Mouse (Mus musculus) layer of hippocampus, postnatal 36 days (tissue): ENCODE measurements at regions not wholly inside any gene's neighbourhood (a gene's known extent, or its start where the extent isn't known, plus 50 kb on each side); places are given as distances from the start of the nearest gene placed in this dataset.

Source experiments
- DNase-seq, 2 experiments: peaks; one replicate each; pipeline ENCODE4 v3.0.0; 2022

DNA sequence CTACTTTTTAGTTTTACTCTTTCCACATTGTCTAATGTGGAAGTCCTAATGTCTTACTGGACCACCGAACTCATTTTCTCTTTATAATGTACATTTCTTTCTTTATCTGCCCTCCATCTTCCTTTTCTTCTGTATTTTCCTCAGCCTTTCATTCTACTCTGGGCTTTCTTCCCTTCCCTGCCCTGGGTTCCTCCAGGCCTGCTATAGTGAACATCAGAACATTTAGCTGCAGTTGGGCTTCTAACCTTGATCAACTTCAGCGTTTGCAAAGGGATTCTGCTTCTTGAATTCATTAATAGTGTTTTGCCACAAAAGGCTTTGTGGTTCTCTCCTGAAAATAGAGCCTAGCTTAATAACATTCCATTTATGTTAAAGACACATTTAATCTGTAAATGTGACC lies 342.5 kb upstream of the Tmem161b start:
- no peak for DNase-seq

DNA sequence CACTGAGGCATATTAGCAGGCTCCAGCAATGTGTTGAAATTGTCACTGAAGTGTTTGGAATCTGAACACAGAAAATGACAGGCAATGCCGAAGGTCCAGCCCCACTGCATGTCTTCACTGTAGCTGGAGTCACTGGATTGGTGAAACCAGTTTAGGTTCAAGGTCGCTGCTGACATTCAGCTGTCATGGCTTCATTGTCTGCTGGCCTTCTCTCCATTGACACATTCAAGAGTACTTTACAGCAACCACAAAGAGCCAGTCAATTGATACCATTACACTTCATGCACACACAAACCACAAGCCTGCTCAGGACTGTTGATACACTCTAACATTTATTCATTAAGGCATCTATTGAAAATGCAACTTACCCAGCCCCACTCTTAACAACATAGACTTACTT lies 341.8 kb upstream of the Tmem161b start:
- no peak for DNase-seq

DNA sequence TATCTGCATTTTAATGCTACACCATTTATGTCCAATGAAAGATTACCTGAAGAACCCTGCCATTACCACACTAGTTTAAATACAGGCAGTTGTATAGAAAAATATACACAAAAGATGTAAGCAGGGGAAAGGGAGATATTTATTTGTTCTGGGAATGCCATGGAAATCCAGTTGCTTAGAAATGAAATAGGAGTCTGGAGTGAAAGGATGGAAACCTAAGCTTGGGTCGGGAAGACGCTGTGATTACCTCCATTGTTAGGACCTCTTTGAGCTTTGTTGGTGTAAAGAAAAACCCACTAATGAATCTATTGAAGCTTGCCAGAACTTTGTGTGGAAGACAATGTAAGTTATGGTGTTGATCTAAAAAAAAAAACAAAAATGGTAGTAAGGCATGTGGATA lies 341.3 kb upstream of the Tmem161b start:
- no peak for DNase-seq

DNA sequence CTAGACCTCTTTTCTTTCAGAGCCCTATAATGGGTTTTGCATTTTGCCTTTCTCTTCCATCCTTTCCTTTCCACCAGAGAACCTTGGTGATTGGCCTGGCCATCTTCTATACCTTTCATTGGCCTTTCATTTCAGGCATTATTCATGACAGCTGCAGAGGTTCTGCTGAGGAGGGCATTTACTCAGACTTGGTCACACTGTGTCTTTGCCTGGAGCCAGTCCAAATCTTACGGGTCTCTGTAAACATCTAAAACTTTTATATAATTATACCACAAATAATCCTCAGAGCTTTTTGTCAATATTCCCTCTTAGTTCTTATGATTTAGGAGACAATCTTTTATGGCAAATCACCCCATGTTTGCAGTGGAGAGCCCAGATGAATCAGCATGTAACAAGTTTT lies 339.3 kb upstream of the Tmem161b start:
- no peak for DNase-seq

DNA sequence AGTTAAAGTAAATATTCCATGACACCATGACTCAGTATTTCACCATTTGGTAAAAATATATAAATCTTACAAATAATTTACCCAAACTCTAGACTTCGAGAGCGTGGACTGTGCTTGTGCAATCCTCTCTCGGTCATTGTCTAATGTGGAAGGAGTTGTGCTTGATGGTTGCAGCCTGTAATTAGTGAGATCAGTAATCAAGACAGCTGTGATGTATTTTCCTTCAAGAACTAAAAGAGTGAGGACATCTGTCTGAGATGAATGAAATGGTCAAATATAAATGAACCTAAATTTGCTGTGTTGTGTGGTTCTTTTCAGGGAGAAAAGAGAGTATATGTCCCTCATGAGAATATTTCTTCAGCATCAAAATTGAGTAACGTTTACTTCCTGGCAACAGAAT lies 338.3 kb upstream of the Tmem161b start:
- no peak for DNase-seq

DNA sequence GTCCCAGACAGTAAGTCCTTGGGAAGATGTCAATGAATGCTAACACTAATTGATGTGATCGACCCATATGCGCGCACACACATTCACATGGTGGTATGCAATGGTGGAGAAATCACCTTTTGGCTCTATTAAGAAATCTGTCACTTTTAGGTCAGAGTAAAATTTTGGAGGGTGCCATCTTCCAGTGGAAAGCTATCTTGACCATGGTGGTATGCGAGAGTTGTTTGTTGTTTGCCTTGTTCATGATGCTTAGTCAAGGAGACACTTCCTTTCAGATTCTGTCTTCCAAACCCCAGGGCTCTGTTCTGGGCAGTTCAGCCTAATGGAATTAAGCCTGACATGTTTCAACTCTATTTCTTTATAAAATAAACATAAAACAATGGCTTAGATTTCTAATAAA lies 337.9 kb upstream of the Tmem161b start:
- no peak for DNase-seq

DNA sequence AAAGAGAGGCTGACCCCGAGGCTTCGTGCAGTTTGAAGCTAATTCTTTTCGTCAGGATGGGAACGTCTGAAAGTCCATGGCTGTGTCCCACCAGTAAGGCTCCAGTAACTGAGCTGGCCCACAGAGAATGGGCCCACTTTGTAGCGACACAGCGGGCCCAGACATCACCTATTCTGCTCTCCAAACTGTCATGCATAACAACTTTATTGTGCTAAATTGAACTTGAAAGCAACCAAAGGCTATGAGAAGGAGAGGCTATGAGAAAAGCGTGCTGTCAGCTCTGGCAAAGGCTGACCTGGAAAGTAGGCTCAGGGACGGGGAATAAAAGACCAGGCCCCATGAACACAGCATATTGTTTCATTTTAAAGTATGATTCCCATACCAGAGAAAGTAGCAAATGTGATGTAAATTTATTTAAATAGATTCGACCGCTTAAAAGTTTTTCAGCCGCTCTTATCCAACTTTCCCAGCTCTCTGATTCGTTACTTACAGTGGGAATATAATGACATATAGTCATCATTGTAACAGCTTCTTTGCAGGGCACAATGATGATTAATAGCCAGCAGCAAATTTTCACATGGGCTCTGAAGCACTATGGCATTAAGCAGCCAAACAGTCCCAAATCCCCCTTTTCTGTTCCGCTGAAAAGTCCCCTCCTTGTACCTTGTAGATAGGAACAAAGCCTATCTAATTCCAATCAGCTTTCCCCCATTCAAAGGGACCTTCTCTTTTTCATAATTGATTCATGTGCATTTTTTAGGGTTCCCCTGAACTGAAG lies 337.1 kb upstream of the Tmem161b start:
- DNase-seq = no peak

DNA sequence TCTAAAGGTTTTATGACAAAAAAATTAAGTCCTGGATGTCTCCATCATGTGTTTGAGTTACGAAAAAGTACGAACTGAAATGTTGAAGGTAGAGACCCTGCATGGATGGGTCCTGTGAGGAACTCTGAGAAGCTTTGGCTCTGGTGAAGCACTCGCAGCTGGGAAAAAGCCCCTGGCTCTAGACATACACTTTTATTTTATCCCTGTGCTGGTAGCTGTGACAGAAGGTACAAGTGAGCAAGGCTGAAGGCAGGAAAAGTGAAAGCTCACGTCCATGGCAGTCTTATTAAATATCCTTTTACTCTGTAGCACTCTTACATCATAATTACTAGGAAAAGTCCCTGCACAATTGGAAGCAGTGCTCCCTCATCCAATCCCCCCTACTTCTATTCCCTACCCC lies 336.4 kb upstream of the Tmem161b start:
- no peak for DNase-seq

DNA sequence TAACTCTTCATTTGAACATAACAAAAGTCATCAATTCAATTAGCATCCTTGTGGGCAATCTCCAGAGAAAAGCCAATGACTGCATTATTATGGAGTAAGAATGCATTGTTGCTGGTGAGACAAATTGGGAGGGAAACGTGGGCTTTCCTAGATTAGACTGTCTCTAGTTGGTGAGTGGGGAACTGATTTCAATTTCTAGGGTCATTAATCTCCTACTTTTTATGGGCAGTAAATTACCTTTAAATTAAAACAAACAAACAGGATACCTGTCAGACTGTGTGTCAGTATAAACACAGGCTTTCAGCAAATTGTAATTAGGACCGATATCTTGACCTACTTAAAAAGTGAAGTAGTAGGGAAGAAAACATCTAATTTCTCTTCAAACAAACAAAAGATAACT lies 307.4 kb upstream of the Tmem161b start:
- DNase-seq = no peak

DNA sequence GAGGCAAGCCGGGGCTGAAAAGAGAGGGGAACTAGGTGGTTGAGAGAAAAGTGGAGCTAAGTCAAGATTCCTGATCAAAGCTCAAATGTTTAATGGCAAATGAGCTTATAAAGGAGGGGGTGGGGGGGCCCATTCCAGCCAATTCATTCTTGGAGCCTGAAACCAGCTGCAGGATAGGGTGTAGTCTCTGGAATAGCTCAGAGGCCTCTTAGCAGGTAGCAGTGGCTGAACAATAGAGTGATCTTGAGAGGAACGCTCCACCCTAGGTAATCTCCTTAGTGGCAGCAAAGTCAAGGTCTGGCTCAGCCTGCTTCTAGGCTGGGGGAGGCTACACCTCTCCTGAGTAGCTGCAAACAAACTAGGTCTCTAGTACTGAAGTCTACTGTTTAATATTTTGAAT lies 289.3 kb upstream of the Tmem161b start:
- DNase-seq = no peak

DNA sequence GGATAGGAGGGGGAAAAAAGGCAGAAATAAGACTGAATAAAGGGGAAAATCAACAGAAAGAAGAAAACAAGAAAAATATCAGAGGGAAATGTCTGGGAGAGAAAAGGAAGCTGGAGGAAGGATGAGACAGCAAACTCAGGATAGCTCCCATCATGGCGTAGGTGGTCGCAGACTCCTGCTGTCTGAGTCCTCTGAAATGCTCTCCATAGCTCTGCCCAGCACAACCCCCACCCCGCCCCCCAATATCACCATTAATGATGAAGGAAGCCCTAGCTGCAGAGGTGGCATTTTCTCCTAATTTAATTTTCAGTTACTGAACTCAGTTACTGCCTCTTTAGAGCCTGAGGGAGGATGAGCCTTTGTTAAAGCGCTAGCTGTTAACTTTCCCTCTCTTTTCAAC lies 275.6 kb upstream of the Tmem161b start:
- no peak for DNase-seq

DNA sequence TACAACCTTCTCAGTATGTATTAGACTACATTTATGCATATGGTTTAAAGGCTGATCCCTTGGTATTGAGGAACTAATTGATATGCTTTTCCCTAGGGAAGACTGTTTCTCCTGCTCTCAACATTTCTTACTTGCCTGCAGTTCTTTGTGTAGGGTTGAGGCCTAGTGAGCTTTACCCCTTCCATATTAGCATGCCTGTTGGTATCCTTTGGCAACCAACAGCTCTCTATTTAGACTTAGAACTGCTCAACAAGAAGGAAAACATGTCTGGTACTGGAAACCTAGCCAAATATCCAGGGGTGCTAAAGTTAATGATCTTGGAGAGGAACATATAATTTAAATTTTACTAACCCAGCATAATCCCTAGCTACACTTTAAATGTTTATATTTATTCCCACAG lies 270.9 kb upstream of the Tmem161b start:
- no peak for DNase-seq

DNA sequence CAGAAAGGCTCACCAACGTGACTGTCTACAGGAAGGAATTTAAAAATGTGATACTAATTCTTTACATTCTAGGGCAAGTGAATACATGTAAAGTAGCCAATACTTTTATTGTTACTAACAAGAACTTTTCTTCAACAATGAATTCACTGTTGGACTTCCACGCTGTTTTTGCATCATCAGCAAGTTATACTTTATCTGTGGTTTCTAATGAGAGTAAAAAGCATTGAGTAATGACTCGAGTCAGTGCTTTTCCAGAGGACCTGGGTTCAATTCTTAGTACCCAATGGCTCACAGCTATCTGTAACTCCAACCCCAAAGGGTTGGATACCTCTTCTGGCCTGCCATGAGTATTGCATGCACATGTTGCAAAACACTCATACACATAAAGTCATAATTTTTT lies 270.3 kb upstream of the Tmem161b start:
- DNase-seq = no peak

DNA sequence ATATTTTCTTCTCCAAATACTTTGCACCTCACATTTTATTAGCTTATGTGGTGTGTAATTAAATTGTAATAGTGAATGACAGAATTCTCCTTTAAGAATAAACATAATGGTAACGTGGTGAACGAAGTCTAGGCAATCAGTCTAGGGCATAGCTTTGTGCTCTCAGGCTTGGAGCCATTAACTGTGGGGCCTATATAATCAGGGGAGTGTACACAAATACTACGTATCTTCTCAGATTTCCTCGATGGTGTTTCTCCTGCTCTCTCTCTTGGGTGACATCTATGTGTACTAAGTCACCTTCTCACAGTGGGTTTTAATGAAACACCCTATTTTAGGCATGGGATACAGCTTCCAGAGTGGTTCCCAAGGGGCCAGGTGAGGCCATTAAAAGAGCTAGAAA lies 269.7 kb upstream of the Tmem161b start:
- DNase-seq = no peak

DNA sequence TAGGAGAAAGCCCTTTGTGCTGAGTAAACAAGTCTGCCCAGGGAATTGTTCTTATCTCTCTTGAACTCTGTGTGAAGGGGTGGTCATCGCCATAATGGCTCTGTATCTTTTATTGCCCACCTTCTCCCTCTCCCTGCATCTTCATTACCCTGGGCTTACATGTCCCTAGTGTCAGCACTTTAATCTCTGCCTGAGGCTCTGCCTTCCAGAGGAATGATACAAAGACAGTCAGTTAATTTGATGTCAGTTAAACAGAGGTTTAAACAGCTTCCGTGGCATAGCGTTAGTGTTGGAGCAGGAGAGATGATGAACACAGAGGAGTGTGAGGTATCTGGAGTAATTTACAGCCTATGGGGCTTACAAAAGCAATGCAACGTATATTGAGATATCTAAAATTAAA lies 269.2 kb upstream of the Tmem161b start:
- DNase-seq = no peak

DNA sequence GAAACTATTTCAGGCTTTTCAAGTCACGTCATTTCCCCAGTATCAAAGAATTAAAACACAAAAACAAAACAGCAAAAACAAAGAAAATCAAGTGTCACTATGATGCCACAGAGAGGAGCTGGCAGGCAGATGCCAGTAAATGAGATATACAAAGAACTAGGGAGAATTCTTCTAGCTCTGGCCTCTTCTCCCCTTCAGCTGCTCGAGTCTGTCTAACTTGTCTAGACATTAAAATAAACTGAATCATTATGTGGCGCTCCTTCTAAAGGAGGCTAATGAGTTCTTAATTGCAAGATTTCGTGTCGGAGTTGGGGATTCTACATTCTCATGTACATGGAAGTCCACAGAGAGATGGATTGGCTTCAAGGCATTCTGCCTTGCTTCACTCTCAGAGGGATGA lies 266.4 kb upstream of the Tmem161b start:
- DNase-seq = no peak

DNA sequence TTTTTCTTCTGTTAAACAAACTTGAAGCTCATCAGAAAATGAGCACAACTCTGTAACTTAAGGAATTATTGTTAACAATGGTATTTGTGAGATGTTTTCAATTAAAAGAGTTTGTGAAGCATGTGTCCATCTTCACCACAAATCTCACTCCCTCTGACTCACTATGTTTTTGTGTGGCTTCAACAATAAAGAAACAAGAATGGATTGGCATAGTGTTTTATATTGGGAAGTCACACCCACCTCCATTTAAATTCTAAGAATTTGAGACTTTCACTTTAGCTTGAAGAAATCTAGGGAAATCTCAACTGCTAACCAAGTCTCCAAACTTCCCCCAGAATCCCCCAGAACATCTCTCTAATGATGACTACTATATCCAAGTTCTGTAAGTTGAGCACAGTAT lies 243.6 kb upstream of the Tmem161b start:
- DNase-seq = no peak

DNA sequence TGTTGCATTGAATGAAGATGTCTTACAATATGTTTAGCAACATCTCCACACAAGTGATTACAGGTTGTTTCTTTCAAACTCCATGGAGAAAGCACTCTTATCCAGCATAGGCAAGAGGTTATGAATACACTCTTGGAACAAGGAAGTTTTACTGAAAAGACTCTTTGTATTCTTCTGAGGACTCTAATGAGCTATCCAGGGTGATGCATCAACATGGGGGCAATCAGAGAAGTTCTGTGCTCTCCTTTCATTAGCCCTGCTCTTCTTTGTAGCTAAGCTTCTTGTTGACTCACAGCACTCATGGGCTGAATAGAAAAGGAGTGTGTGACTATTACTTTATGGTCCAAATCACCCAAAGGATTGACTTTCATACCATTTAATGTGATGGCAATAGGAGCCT lies 242.6 kb upstream of the Tmem161b start:
- no peak for DNase-seq

DNA sequence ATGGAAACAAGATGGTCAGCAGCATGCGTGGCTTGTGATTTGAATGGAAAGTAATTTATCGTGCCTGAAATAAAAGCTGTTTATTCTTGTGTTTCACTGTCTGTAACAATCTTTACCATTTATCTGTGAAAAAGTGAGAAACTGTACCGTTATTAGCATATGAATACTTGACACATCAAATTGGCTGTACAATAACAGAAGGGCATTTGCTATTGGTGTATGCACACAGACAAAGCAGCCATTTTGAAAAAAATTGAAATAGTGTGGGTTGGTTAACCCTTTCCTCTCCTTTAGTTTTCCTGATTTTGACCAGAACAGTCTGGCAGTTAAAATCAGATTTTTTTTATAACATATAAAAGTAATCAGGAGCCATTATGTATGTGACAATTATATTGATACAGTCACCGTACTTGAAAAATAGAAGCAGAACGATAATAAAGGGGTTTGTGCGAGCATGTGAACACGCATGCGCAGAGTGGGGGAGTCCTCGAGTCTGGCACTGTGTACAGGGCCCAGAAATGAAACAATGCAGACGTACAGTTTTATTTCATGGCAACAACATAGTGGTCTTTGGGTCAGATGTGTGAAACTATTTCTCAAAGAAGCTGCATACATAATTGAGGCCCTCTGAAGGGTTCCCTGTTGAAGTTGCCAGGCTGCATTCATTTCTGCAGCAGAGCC lies 237.3 kb upstream of the Tmem161b start:
- DNase-seq = peak; percentile 28 to 34

DNA sequence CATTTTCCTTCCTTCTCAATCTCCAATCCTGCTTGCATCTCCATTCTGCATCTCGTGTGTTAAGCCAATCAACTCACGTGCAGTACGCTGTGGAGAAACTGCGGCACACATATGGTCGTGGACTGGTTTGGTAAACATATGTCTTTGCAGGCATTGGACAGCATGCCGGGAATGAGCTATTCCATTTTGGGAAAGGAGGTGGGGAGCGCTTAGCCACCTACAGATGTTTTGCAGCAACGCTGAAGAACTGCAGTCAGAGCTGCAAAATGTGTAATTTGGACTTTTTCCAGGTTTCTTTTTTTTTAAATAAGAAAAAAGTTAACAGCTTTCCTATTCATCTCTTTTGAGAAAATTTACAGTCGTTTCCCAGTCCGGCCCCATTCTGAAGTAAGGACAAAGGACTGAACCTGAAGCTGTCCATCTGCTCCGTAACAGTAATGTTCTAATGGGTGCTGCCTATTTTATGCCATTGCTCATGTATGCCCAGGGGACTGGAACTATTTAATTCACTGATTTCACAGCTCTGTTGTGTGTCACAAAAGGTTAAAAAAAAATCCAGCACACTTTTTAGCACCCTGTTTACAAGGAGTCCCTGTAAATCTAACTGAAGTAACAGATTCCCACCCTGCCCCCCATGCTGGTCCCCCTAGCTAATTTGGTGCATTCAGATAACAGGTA lies 234.2 kb upstream of the Tmem161b start:
- peak; percentile 51 to 72 for DNase-seq

DNA sequence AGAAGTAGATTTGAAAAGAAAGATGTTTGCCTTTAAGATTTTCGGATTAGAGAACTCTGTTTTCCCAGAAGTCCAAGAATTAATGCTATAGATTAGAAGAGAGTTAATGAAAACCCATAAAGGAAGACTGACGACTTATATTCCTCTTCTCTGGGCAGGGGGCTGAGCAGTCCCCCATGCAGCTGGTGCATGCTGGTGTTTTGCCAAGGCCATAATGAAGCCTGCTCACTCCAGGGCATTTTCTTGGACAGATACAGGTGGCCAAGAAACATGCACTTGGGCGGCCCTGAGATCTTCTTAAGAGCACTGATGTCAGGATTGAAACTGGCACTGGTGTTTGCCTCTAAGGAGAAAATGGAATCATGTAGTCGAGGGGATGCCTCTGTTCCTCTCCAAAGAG lies 233.6 kb upstream of the Tmem161b start:
- no peak for DNase-seq

DNA sequence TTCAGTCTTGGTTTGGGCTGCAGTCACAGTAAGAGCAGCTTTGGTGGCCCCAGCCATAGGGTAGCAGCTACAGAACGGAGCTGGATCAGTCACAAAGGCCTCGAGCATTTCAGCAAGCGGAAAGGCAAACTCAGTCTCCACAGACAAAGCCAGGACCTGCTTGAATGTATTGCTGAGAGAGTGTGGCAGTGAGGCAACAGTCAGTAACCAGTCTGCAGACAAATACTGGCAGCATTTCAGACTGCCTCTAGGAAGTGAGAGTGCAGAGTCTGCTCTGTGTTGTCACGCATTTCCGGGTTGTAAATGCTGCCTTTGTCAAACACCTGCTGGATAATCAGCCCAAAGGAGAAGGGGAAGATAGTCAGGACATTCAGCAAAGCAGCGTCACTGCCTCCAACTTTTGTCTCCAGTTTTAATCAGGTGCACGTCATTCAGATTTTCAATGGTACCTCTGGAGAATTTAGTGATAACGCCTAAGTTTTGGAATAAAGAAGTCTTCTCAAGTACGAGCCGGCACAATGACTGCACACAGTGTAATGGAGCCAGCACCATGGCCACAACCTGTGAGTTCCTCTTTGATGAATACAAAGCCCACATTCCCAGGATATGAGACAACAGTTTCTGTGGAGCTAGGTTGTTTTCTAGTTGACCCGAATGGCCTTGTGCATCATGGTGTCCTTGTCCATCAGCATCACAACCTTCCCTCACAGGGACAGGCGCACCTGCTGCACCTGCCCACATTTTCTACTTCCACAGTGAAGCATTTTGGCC lies 224.3 kb upstream of the Tmem161b start:
- DNase-seq = no peak

DNA sequence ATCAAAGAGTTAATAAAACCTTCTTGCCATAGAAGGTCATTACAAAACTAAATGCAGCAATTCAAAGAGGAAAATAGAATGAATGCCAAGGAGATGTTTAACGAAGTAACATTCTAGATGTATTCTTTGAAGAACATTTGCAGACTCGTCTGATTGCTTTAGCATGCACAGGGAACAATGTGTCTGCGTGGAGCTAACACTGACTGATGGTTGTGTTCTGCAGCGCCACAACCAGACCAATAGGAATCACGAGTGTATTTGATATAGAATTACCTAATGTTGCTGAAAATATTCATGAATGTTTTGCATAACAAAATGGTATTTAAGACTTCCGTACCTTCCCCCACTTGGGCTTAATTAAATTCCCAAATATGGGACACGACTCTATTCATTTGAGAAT lies 200.3 kb upstream of the Tmem161b start:
- DNase-seq = no peak
